Mouse (Mus musculus) limb, embryonic 10.5 days (tissue): ENCODE data around the gene Cpeb3. TPM values are rescaled to one million over a fixed set of nuclear protein-coding genes. Genes with fewer than 3 reads are reported as not detected.
"Not testable (repeated sequence)": the region's sequence is repeated elsewhere in the genome, so short reads cannot be mapped to it uniquely, and the experiment has no call there.

Experiments used
- DNase-seq: peaks from one replicate; pipeline ENCODE4 v3.0.0-alpha.2; 2017; ENCODE audit warnings: low spot score
- H3K27ac ChIP-seq: fragments of 300-500 bp; sonication (generic); 2 replicates; pipeline ENCODE4 v1.5.1; 2016; ENCODE audit warnings: mild to moderate bottlenecking
- H3K27me3 ChIP-seq: fragments of 300-500 bp; sonication (generic); 2 replicates; pipeline ENCODE4 v1.6.1; 2016; ENCODE audit warnings: low read depth, mild to moderate bottlenecking; ENCODE audit not compliant: poor library complexity, severe bottlenecking
- H3K36me3 ChIP-seq: fragments of 300-500 bp; sonication (generic); 2 replicates; pipeline ENCODE4 v1.6.1; 2016; ENCODE audit warnings: mild to moderate bottlenecking, moderate library complexity
- H3K4me1 ChIP-seq: fragments of 300-500 bp; sonication (generic); 2 replicates; pipeline ENCODE4 v1.6.1; 2016
- H3K4me3 ChIP-seq: fragments of 300-500 bp; sonication (generic); 2 replicates; pipeline ENCODE4 v1.5.1; 2016; ENCODE audit warnings: mild to moderate bottlenecking, moderate library complexity
- H3K9me3 ChIP-seq: fragments of 300-500 bp; sonication (generic); replicated peaks from 2 replicates; pipeline ENCODE4 v1.6.1; 2016; ENCODE audit warnings: mild to moderate bottlenecking
- WGBS: fragments of 180-500 bp; shearing (Covaris S2); methylation state at CpG from one replicate; pipeline ENCODE4 v1.1.7; 2016; 5-methylcytosine and 5-hydroxymethylcytosine counted together
- polyA plus RNA-seq: library from polyadenylated mRNA; unstranded; fragments of >200 nt; fragmentation: Nextera tagmentation; extraction: Ambion mirVana; gene quantifications from 2 replicates; pipeline ENCODE4 v1.2.1, GENCODE M21; 2016

Cpeb3 gene
- polyA plus RNA-seq, 1 experiment from 2014 or later = 0.78 TPM

GRCm38 (mm10) chr19:37172566-37173130 is 35.8 kb downstream of the Cpeb3 start:
- H3K4me1 ChIP-seq = peaks cover 27% of the 10 kb centered on the region
- WGBS = 75% methylated on average over 11 of the region's 11 CpGs
- no peaks in the 10 kb centered on the region for H3K36me3 ChIP-seq
- peaks cover 48% of the 10 kb centered on the region for H3K27me3 ChIP-seq
- DNase-seq = no peak
- H3K27ac ChIP-seq = no peak overlapping the region
- H3K4me3 ChIP-seq = no peak overlapping the region
- H3K9me3 ChIP-seq = no peaks in the 10 kb centered on the region

DNA sequence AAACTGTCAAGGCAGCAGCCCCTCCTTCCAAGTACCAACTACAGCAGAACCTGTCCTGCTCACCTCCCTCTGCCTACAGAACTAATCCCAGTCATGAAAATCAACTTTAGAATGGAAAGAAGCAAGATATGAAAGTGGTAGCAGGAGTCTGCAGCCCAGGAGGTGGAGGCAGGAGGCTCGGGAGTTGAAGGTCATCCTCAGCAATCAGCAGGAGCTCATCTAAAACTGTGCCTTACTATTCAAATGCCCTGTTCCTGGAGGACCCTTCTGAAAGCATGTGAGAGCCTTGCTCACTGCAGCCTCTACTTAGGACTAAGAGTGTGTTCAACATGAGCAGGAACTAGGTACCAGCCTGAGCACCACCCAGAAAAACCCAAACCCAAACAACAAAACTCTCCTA is 36.3 kb downstream of the Cpeb3 start:
- 48% methylated on average over 1 of the region's 1 CpGs for WGBS
- no peak for DNase-seq
- no peak overlapping the region for H3K4me3 ChIP-seq
- peaks cover 27% of the 10 kb centered on the region for H3K4me1 ChIP-seq
- H3K27me3 ChIP-seq = peaks cover 45% of the 10 kb centered on the region
- H3K9me3 ChIP-seq = no peaks in the 10 kb centered on the region
- no peaks in the 10 kb centered on the region for H3K36me3 ChIP-seq
- no peak overlapping the region for H3K27ac ChIP-seq

- H3K4me3 ChIP-seq = no peak overlapping the region
- no peaks in the 10 kb centered on the region for H3K27me3 ChIP-seq
- H3K27ac ChIP-seq = no peak overlapping the region
- no peaks in the 10 kb centered on the region for H3K4me1 ChIP-seq
- H3K9me3 ChIP-seq = no peaks in the 10 kb centered on the region
- H3K36me3 ChIP-seq = no peaks in the 10 kb centered on the region
- 95% methylated on average over 5 of the region's 5 CpGs for whole genome bisulfite sequencing
- DNase-seq = no peak
Measured at GRCm38 (mm10) chr19:37156770-37157336, 51.5 kb downstream of the Cpeb3 start.

DNA sequence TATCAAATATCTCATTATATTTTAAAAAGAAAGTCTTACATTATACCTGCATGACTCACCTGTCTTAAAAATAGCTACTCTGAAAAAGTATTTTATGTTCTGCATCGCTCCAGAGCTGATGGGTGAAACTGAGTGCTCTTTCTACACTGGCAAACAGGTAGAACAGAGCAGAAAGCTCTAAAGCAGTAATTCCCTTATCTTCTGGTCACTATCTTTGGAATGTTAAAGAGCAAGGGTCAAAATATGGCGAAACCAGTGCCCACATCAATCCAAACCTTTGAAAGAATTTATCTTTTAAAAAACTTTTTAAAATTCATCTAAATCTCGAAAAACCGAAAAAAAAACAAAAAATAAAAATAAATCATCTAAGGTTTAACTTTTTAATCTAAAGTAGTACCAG is 52.4 kb downstream of the Cpeb3 start:
- Histone ChIP-seq H3K36me3 (no peaks in the 10 kb centered on the region), H3K4me1 (no peaks in the 10 kb centered on the region), H3K27me3 (no peaks in the 10 kb centered on the region), H3K4me3 (no peak overlapping the region), H3K27ac (no peak overlapping the region), H3K9me3 (no peaks in the 10 kb centered on the region)
- 83% methylated on average over 4 of the region's 4 CpGs for WGBS
- DNase-seq = no peak

- H3K36me3 ChIP-seq = no peaks in the 10 kb centered on the region
- 80% methylated on average over 4 of the region's 4 CpGs for WGBS
- H3K9me3 ChIP-seq = no peaks in the 10 kb centered on the region
- H3K4me1 ChIP-seq = no peaks in the 10 kb centered on the region
- H3K27ac ChIP-seq = no peak overlapping the region
- H3K27me3 ChIP-seq = no peaks in the 10 kb centered on the region
- H3K4me3 ChIP-seq = no peak overlapping the region
- DNase-seq = no peak
Measured at GRCm38 (mm10) chr19:37147145-37147544, 61.3 kb downstream of the Cpeb3 start.

GRCm38 (mm10) chr19:37145846-37146245 is 62.6 kb downstream of the Cpeb3 start:
- no peak for DNase-seq
- Histone ChIP-seq H3K27me3 (no peaks in the 10 kb centered on the region), H3K4me3 (no peak overlapping the region), H3K36me3 (no peaks in the 10 kb centered on the region), H3K27ac (no peak overlapping the region), H3K9me3 (no peaks in the 10 kb centered on the region), H3K4me1 (no peaks in the 10 kb centered on the region)
- 84% methylated on average over 1 of the region's 1 CpGs for WGBS

DNA sequence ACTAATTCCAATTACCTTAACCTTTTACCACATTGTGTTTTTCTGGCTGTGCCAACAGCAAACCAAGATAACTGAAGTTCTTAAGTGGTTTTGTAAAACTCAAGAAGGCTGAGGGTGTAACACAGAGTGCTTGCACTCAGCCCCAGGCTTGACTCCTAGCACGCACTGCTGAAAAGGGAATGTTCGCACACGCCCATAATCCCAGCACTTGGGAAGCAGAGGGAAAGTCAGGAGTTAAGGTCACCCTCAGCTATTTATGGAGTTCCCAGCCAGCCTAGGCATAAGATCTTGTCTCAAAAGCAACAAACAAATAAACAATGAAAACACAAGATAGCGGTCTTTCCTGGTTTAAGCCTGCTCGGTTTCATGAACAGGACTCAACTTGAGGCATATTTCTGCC is 63.0 kb downstream of the Cpeb3 start:
- 90% methylated on average over 5 of the region's 5 CpGs for WGBS
- Histone ChIP-seq H3K9me3 (no peaks in the 10 kb centered on the region), H3K27me3 (no peaks in the 10 kb centered on the region), H3K27ac (no peak overlapping the region), H3K4me3 (no peak overlapping the region), H3K36me3 (no peaks in the 10 kb centered on the region), H3K4me1 (no peaks in the 10 kb centered on the region)
- DNase-seq = no peak

- no peaks in the 10 kb centered on the region for H3K27me3 ChIP-seq
- WGBS = 80% methylated on average over 4 of the region's 4 CpGs
- no peak overlapping the region for H3K4me3 ChIP-seq
- no peaks in the 10 kb centered on the region for H3K36me3 ChIP-seq
- H3K27ac ChIP-seq = no peak overlapping the region
- H3K4me1 ChIP-seq = no peaks in the 10 kb centered on the region
- no peaks in the 10 kb centered on the region for H3K9me3 ChIP-seq
- DNase-seq = no peak
Measured at GRCm38 (mm10) chr19:37141623-37142022, 66.8 kb downstream of the Cpeb3 start.

- no peaks in the 10 kb centered on the region for H3K9me3 ChIP-seq
- 68% methylated on average over 2 of the region's 2 CpGs for whole genome bisulfite sequencing
- H3K4me3 ChIP-seq = no peak overlapping the region
- no peaks in the 10 kb centered on the region for H3K4me1 ChIP-seq
- H3K27ac ChIP-seq = no peak overlapping the region
- no peaks in the 10 kb centered on the region for H3K27me3 ChIP-seq
- no peak for DNase-seq
- no peaks in the 10 kb centered on the region for H3K36me3 ChIP-seq
Measured at GRCm38 (mm10) chr19:37137133-37137532, 71.3 kb downstream of the Cpeb3 start.

- not testable (repeated sequence) for H3K9me3 ChIP-seq, DNase-seq, H3K27me3 ChIP-seq, H3K36me3 ChIP-seq, H3K4me1 ChIP-seq, H3K4me3 ChIP-seq, H3K27ac ChIP-seq
- 85% methylated on average over 2 of the region's 2 CpGs for WGBS
Measured at GRCm38 (mm10) chr19:37135459-37135858, 72.9 kb downstream of the Cpeb3 start.

DNA sequence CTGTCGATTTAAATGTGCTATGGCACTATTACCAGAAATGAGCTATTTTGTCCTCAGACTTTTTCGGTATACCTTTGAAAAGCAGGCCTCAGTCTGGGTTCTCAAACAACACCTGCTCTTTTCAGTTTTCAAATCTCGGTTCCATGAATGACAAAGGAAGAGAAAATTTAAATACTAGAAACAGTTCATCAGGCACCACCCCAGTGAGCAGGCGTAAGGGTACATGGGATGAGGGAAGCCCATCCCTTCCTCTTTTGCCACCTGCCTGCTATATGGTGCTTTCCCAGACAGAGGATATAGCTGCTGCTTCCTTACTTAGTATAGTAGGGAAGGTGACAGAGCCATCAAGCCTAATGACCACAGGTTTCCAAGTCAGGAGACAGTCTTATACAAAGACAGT is 74.7 kb downstream of the Cpeb3 start:
- Histone ChIP-seq H3K27me3 (no peaks in the 10 kb centered on the region), H3K36me3 (no peaks in the 10 kb centered on the region), H3K4me3 (no peak overlapping the region), H3K27ac (no peak overlapping the region), H3K4me1 (no peaks in the 10 kb centered on the region), H3K9me3 (no peaks in the 10 kb centered on the region)
- no peak for DNase-seq
- WGBS = 93% methylated on average over 4 of the region's 4 CpGs

DNA sequence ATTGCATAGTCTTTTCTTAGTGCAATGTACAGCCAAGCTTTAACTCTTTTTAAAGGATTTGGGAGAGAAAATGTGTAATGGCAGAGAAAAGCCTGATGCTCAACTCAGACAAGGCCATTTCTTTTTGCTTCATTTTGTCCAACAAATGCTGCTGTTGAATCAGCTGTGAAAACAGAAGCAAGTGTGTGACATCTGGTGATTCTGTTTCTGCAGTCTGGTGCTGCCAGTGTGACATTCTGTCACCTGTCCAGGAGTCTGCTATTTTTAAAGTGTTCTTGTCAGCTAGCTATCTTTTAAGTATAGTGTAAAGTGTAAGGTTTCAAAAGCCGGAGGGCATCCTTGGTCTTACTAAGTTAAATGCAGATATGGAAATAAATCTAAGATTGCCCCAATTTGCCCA is 76.7 kb downstream of the Cpeb3 start:
- Histone ChIP-seq H3K27me3 (no peaks in the 10 kb centered on the region), H3K27ac (no peak overlapping the region), H3K4me3 (no peak overlapping the region), H3K9me3 (no peaks in the 10 kb centered on the region), H3K4me1 (no peaks in the 10 kb centered on the region), H3K36me3 (no peaks in the 10 kb centered on the region)
- WGBS = 87% methylated on average over 1 of the region's 1 CpGs
- no peak for DNase-seq

GRCm38 (mm10) chr19:37128461-37128860 is 79.9 kb downstream of the Cpeb3 start:
- 96% methylated on average over 4 of the region's 4 CpGs for WGBS
- no peak for DNase-seq
- Histone ChIP-seq H3K36me3 (no peaks in the 10 kb centered on the region), H3K9me3 (no peaks in the 10 kb centered on the region), H3K4me1 (no peaks in the 10 kb centered on the region), H3K27me3 (no peaks in the 10 kb centered on the region), H3K27ac (no peak overlapping the region), H3K4me3 (no peak overlapping the region)

DNA sequence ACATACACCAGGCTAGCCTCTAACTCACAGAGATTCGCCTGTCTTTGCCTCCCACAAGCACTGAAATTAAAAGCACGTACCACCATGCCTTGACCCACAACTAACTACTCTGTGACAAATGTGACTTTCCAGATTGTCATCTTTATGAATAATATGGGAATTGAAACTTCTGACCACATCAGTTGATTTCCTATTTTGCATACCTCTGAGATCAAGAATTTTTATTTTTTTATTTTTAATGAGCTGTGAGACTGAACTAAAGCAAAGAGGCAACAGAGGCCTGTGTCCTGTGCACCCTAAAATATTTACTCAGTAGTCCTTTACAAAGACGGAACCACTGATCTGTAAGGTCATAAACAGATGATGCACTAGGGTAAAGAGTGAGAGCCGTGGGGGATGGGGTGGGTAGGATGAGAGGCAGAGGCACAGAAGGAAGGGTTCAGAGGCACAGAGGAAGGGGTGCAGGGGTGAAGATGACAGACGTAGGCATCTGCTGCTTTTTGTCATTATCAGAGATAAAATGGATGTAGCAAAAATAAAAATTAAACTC is 81.3 kb downstream of the Cpeb3 start:
- Histone ChIP-seq H3K9me3 (no peaks in the 10 kb centered on the region), H3K27me3 (no peaks in the 10 kb centered on the region), H3K4me3 (no peak overlapping the region), H3K27ac (no peak overlapping the region), H3K36me3 (no peaks in the 10 kb centered on the region), H3K4me1 (no peaks in the 10 kb centered on the region)
- no peak for DNase-seq
- 80% methylated on average over 5 of the region's 5 CpGs for WGBS
